Mouse (Mus musculus) central nervous system, embryonic 14 days (tissue): ENCODE results near the gene Nt5c3b. TPM values are rescaled to one million over a fixed set of nuclear protein-coding genes. Genes with fewer than 3 reads are reported as not detected.

ENCODE experiments used
- polyA plus RNA-seq: library from polyadenylated mRNA; depleted of rRNA; stranded (reverse); fragments of >200 nt; gene quantifications from 2 replicates; pipeline ENCODE4 v1.2.3, GENCODE M21; 2012; rRNA removed

The Nt5c3b gene
- polyA plus RNA-seq, result 113 and 117 TPM in 2 replicates

DNA sequence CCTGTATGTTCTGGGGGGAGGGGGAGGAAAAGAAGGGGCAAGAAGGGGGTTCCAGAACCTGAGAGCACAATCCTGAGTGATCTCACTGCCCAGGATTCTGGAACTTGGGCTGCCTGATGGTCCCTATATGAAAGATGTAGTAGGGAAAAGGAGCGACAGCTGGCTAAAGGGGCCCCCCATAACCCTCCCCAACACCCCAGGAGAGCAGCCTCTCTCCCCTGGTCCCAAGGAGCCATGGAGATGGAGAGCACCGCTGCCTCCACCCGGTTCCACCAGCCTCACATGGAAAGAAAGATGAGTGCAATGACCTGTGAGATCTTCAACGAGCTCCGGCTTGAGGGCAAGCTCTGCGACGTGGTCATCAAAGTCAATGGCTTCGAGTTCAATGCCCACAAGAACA, at the start of gene Nt5c3b, which contains the start of gene Klhl10:
Gene Nt5c3b (minus strand): TSS at position 12 of the 400 bp plus-strand sequence.
Gene Klhl10 (plus strand): TSS at position 121 of the 400 bp plus-strand sequence.

DNA sequence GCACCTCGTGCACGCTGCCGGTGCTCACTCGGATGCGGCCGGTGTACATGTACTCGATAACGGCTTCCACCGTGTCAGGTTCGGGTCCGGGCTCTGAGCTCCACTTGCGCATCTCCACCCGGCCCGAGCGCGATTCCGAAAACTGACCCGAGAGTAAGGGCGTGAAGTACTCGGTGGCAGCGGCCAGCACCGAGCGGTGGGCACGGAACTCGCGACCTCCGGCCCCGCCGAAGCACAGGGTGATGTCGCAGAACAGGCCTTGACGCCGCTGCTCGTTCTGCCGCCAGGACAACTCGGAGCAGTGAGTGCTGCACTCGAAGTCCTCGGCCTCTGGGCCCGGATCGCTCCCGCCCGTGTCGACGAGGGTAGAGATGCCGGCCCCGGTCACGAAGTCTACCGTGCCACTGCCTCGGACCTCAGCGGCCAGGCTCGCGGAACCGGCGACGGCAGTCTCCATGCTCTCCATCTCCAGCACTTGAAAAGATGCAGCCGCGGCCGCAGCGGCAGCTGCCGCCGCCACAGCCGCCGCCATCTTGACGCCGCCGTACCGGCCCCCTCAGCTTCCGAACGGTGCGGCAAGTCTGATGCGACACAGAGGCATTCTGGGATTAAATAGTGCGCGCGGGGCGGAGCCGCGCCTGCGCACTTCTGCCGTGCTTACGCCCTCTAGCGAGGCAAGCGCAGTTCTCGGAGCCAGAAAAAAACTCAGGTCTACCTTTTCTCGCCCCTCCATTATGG, 30.8 kb upstream of the Nt5c3b start, which contains the start of gene Klhl11:
Gene Klhl11 (minus strand): TSS at position 545 of the 738 bp plus-strand sequence.

GRCm38 (mm10) chr11:100414914-100415822, 26.4 kb downstream of the Nt5c3b start, which contains the start of gene Fkbp10:
TSS of gene Fkbp10 (plus strand) at chr11:100415697.

DNA sequence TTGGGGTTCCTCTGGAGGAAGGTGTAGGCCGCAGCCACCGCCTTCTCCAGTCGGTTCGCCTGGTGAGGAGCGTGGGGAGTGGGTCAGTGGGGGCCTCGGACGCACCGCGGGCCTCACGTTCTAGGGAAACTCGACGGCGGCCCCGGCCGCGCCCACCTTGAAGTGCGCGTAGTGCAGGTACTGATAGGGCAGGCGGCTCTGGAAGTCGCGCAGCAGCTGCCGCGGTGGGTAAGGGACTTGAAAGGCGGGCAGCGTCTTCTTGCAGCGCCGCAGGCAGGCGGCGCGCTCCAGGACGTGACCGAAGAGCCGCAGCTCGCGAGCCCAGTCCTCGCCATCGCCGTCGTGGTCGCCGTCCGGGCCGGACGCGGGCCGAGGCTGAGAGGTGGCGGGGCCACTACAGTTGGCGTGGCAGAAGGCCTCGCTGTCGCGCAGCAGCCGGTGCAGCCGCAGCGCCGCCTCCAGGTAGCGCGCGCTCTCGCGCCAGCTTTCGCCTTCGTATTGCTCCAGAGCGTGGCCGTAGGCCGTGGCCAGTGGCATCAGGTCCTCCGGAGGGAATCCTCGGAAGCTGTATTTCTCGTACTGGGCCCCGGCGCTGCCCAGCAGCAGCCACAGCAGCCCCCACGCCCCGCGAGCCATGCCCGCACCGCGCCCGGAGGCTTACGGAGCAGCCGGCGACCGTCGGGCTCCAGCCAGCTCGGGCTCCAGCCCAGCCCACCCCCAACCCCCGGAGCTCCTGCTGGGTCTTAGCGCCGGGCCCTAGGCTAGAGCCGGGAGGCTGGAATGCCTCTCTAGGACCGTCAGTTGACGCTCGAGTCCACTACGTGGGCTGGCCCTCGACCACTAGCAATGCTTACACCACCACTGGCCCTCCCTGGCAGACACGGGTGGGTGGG, 27.3 kb downstream of the Nt5c3b start, which contains the start of gene P3h4:
Gene P3h4 (minus strand): TSS at position 816 of the 893 bp plus-strand sequence.

GRCm38 (mm10) chr11:100397600-100398389, 43.8 kb downstream of the Nt5c3b start, which contains the start of gene Jup:
TSS of gene Jup (minus strand) at chr11:100397763.

Other genes starting within 250 kb of the Nt5c3b start
- 0.06 and 0.10 TPM in 2 replicates for gene Krt9, start 248.6 kb downstream of the Nt5c3b start, polyA plus RNA-seq
- 4.5 and 41.4 TPM in 2 replicates for gene Krt14, start 234.3 kb downstream of the Nt5c3b start, polyA plus RNA-seq
- not detected in 2 replicates for gene Krt16, start 192.9 kb downstream of the Nt5c3b start, polyA plus RNA-seq
- 0.59 and 8.2 TPM in 2 replicates for gene Krt17, start 180.8 kb downstream of the Nt5c3b start, polyA plus RNA-seq
- gene Krt42, start 171.9 kb downstream of the Nt5c3b start, polyA plus RNA-seq, result not detected in 2 replicates
- gene Eif1, start 121.9 kb downstream of the Nt5c3b start, polyA plus RNA-seq, result 320 and 367 TPM in 2 replicates
- 0.26 and 0.29 TPM in 2 replicates for gene Gast, start 107.4 kb downstream of the Nt5c3b start, polyA plus RNA-seq
- 183 and 184 TPM in 2 replicates for gene Hap1, start 85.7 kb downstream of the Nt5c3b start, polyA plus RNA-seq
- gene Jup, start 44.0 kb downstream of the Nt5c3b start, polyA plus RNA-seq, result 57.1 and 75.3 TPM in 2 replicates
- gene P3h4, start 27.0 kb downstream of the Nt5c3b start, polyA plus RNA-seq, result 18.9 and 36.6 TPM in 2 replicates
- 29.8 and 75.3 TPM in 2 replicates for gene Fkbp10, start 26.1 kb downstream of the Nt5c3b start, polyA plus RNA-seq
- 1.5 TPM in 2 replicates for gene Klhl10, start 109 bp upstream of the Nt5c3b start, polyA plus RNA-seq
- 7.5 and 8.1 TPM in 2 replicates for gene Klhl11, start 30.9 kb upstream of the Nt5c3b start, polyA plus RNA-seq
- 182 and 207 TPM in 2 replicates for gene Acly, start 86.2 kb upstream of the Nt5c3b start, polyA plus RNA-seq
- 1.6 and 1.7 TPM in 2 replicates for gene Ttc25, start 103.8 kb upstream of the Nt5c3b start, polyA plus RNA-seq
- 15.2 and 19.3 TPM in 2 replicates for gene Cnp, start 133.1 kb upstream of the Nt5c3b start, polyA plus RNA-seq
- gene Nkiras2, start 177.4 kb upstream of the Nt5c3b start, polyA plus RNA-seq, result 93.5 and 98.6 TPM in 2 replicates
- gene Dnajc7, start 178.4 kb upstream of the Nt5c3b start, polyA plus RNA-seq, result 241 and 259 TPM in 2 replicates